Mouse (Mus musculus): ENCODE results near the gene Slc25a21. TPM values are rescaled to one million over a fixed set of nuclear protein-coding genes. Genes with fewer than 3 reads are reported as not detected.

Gene Slc25a21
- total RNA-seq, 2 experiments from 2014 or later = 0.19 to 0.31 TPM

- ATAC-seq (replicated peaks; ENCODE audit: poor library complexity, severe bottlenecking) = no peak
Measured at GRCm38 (mm10) chr12:56798641-56799415, 398.4 kb downstream of the Slc25a21 start.

GRCm38 (mm10) chr12:56789236-56789635 lies 408.0 kb downstream of the Slc25a21 start:
- ATAC-seq (replicated peaks; ENCODE audit: poor library complexity, severe bottlenecking) = no peak

GRCm38 (mm10) chr12:56785250-56785649 lies 412.0 kb downstream of the Slc25a21 start:
- no peak for ATAC-seq (replicated peaks; ENCODE audit: poor library complexity, severe bottlenecking)

GRCm38 (mm10) chr12:56781196-56781595 lies 416.1 kb downstream of the Slc25a21 start:
- no peak for ATAC-seq (replicated peaks; ENCODE audit: poor library complexity, severe bottlenecking)

GRCm38 (mm10) chr12:56779621-56780020 lies 417.7 kb downstream of the Slc25a21 start:
- ATAC-seq (replicated peaks; ENCODE audit: poor library complexity, severe bottlenecking) = no peak

- ATAC-seq (replicated peaks; ENCODE audit: poor library complexity, severe bottlenecking) = no peak
Measured at GRCm38 (mm10) chr12:56773941-56774340, 423.3 kb downstream of the Slc25a21 start.

- ATAC-seq (replicated peaks; ENCODE audit: poor library complexity, severe bottlenecking) = no peak
Measured at GRCm38 (mm10) chr12:56769421-56769820, 427.9 kb downstream of the Slc25a21 start.

GRCm38 (mm10) chr12:56767474-56767873 lies 429.8 kb downstream of the Slc25a21 start:
- no peak for ATAC-seq (replicated peaks; ENCODE audit: poor library complexity, severe bottlenecking)

- ATAC-seq (replicated peaks; ENCODE audit: poor library complexity, severe bottlenecking) = no peak
Measured at GRCm38 (mm10) chr12:56737104-56737503, 460.2 kb downstream of the Slc25a21 start.

- no peak for ATAC-seq (replicated peaks; ENCODE audit: poor library complexity, severe bottlenecking)
Measured at GRCm38 (mm10) chr12:56727631-56728030, 469.6 kb downstream of the Slc25a21 start.

- ATAC-seq (replicated peaks; ENCODE audit: poor library complexity, severe bottlenecking) = no peak
Measured at GRCm38 (mm10) chr12:56718707-56719051, 478.6 kb downstream of the Slc25a21 start.

- ATAC-seq (replicated peaks; ENCODE audit: poor library complexity, severe bottlenecking) = no peak
Measured at GRCm38 (mm10) chr12:56717971-56718706, 479.1 kb downstream of the Slc25a21 start.

GRCm38 (mm10) chr12:56701004-56701403 lies 496.3 kb downstream of the Slc25a21 start:
- no peak for ATAC-seq (replicated peaks; ENCODE audit: poor library complexity, severe bottlenecking)

GRCm38 (mm10) chr12:56699915-56700900 lies 497.1 kb downstream of the Slc25a21 start:
- ATAC-seq (replicated peaks; ENCODE audit: poor library complexity, severe bottlenecking) = no peak; the same call in 1 of the 2 replicates

- no peak for ATAC-seq (replicated peaks; ENCODE audit: poor library complexity, severe bottlenecking)
Measured at GRCm38 (mm10) chr12:56699351-56699750, 497.9 kb downstream of the Slc25a21 start.

- no peak for ATAC-seq (replicated peaks; ENCODE audit: poor library complexity, severe bottlenecking)
Measured at GRCm38 (mm10) chr12:56698191-56698980, 498.9 kb downstream of the Slc25a21 start.

GRCm38 (mm10) chr12:56697785-56698184 lies 499.5 kb downstream of the Slc25a21 start:
- no peak for ATAC-seq (replicated peaks; ENCODE audit: poor library complexity, severe bottlenecking)

GRCm38 (mm10) chr12:56697011-56697740 lies 500.1 kb downstream of the Slc25a21 start:
- ATAC-seq (replicated peaks; ENCODE audit: poor library complexity, severe bottlenecking) = no peak

Data from granulocyte monocyte progenitor cell, adult 5-6 weeks (primary cell).